Mouse (Mus musculus) ES-E14 (cell line): Measurements from ENCODE around the gene Disp1.

ENCODE experiments used
- CHD2 ChIP-seq: IDR thresholded peaks from 2 replicates; pipeline ENCODE4 v1.6.1; 2014; ENCODE audit warnings: mild to moderate bottlenecking, low read depth, low read length, inconsistent platforms
- MAFK ChIP-seq: IDR thresholded peaks from 2 replicates; pipeline ENCODE4 v1.6.1; 2014; ENCODE audit warnings: mild to moderate bottlenecking, low read depth, low read length, inconsistent platforms; ENCODE audit not compliant: insufficient read depth

DNA sequence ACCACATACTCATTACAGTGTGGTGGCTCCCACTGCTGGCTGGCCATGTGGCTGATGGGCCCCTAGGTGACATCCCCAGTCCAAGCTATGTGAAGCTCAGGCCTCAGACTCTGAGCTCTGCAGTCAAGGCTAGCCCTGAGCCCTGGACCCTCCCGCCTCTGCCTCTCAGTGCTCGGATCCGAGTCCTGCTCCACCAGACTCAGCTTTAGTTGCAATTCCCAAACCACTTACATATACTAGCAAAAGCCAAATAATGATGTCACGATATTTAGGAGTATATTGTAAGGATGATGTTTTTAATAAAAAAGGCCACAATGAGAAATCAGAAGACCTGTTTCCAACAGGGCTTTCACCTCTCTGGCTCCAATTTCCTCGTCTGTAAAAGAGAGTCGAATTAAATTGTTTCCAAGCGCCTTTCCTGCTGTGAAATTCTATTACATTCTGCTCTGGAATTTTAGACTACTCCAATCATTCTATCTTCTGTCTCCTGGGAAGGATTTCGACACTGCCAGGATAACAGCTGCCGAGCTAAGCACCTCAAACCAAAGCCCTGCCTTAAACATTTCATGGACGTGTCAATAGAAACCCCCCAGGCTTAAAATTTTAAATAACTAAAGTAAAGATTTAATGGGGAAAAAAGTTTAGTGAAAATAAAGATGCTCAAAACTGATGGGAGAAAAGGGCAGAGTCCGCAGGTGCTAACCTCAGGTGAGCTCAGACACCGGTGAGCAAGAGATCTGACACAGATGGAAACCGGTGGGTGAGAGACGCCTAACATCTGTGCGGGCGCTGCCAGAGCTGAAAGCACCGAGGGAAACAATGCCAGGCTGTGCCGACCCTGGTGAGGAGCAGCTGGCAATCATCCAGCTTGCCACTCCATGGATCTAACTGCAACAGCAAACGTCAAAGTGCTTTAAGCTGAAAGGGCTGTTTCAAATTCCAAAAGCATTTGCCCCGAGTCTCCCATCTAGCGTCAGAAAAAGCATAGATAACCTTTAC lies 103.2 kb downstream of the Disp1 start:
- TF ChIP-seq CHD2 (no peak), MAFK (no peak)
